Mouse (Mus musculus) midbrain, embryonic 11.5 days (tissue): Measurements from ENCODE around the gene Smpd3. TPM values are rescaled to one million over a fixed set of nuclear protein-coding genes. Genes with fewer than 3 reads are reported as not detected.
"Not testable (repeated sequence)": the region's sequence is repeated elsewhere in the genome, so short reads cannot be mapped to it uniquely, and the experiment has no call there.

Experiments used
- ATAC-seq: fragments of 200-750 bp; cut with Nextera tagmentation; 2 replicates; pipeline ENCODE4 v1.8.0; 2017; ENCODE audit warnings: moderate TSS enrichment, moderate library complexity; ENCODE audit not compliant: low FRiP score
- DNase-seq: peaks from one replicate; pipeline ENCODE4 v3.0.0; 2015; ENCODE audit warnings: low spot score; ENCODE audit errors: missing footprints
- H3K27ac ChIP-seq: fragments of 300-500 bp; sonication (generic); 2 replicates; pipeline ENCODE4 v1.5.1; 2014; ENCODE audit warnings: low read depth, low read length
- H3K27me3 ChIP-seq: fragments of 300-500 bp; sonication (generic); 2 replicates; pipeline ENCODE4 v1.6.1; 2014; ENCODE audit warnings: mild to moderate bottlenecking, low read length, moderate library complexity, mixed read lengths; ENCODE audit not compliant: control insufficient read depth, insufficient read depth
- H3K36me3 ChIP-seq: fragments of 300-500 bp; sonication (generic); 2 replicates; pipeline ENCODE4 v1.6.1; 2014; ENCODE audit warnings: mild to moderate bottlenecking, low read length, moderate library complexity, mixed read lengths; ENCODE audit not compliant: control insufficient read depth, insufficient read depth
- H3K4me1 ChIP-seq: fragments of 300-500 bp; sonication (generic); 2 replicates; pipeline ENCODE4 v1.6.1; 2014; ENCODE audit warnings: low read length; ENCODE audit not compliant: control insufficient read depth, insufficient read depth
- H3K4me2 ChIP-seq: fragments of 300-500 bp; sonication (generic); 2 replicates; pipeline ENCODE4 v1.6.1; 2014; ENCODE audit warnings: mild to moderate bottlenecking, moderate library complexity
- H3K4me3 ChIP-seq: fragments of 300-500 bp; sonication (generic); 2 replicates; pipeline ENCODE4 v1.5.1; 2014; ENCODE audit warnings: low read depth, low read length
- H3K9ac ChIP-seq: fragments of 300-500 bp; sonication (generic); 2 replicates; pipeline ENCODE4 v1.6.1; 2014; ENCODE audit warnings: low read length
- H3K9me3 ChIP-seq: fragments of 300-500 bp; sonication (generic); 2 replicates; pipeline ENCODE4 v1.6.1; 2016; ENCODE audit warnings: low read length; ENCODE audit not compliant: control insufficient read depth
- WGBS: fragments of 180-500 bp; shearing (Covaris S2); extraction: QIAGEN DNeasy Blood & Tissue Kit; methylation state at CpG from one replicate; pipeline ENCODE4 v1.1.7; 2014; 5-methylcytosine and 5-hydroxymethylcytosine counted together
- polyA plus RNA-seq: library from polyadenylated mRNA; unstranded; fragments of >200 nt; fragmentation: Nextera tagmentation; extraction: Ambion mirVana; gene quantifications from 2 replicates; pipeline ENCODE4 v1.2.1, GENCODE M21; 2014

Gene Smpd3
- polyA plus RNA-seq, 1 experiment from 2014 or later: 10.3 TPM

DNA sequence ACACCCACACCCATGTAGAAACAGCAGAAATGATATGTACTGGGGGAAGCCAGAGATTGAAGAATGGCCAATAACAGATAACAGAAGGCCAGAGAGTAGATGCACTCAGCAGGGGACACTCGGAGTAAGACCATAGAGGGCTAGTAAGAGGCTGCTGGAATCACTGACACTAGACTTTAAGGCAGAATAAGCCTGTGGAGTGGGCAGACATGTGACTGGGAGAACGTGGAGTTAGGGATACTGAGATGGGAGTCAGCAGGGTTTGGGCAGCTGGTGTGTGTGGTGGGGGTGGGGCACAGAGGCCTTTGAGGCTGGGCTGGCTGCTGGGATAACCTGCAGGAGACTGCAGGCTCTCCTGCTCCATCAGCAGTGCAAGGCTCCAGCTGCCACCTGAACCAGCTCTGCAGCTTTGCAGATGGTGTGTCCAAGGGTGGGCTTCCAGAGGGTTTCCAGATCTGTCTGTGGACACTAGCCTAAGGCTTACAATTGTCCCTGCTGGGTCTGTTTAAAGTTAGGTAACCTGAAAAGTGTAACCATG is 31.0 kb downstream of the Smpd3 start:
- not testable (repeated sequence) for H3K4me1 ChIP-seq, H3K9ac ChIP-seq, H3K4me2 ChIP-seq, H3K27me3 ChIP-seq, H3K9me3 ChIP-seq, H3K36me3 ChIP-seq, DNase-seq, H3K4me3 ChIP-seq, H3K27ac ChIP-seq, ATAC-seq
- 54% methylated on average over 2 of the region's 2 CpGs for WGBS

- H3K4me2 ChIP-seq: no peak overlapping the region
- no peak overlapping the region for H3K27ac ChIP-seq
- H3K36me3 ChIP-seq: no peaks in the 10 kb centered on the region
- no peaks in the 10 kb centered on the region for H3K4me1 ChIP-seq
- no peak for ATAC-seq
- H3K9ac ChIP-seq: no peak overlapping the region
- H3K4me3 ChIP-seq: no peak overlapping the region
- no peaks in the 10 kb centered on the region for H3K9me3 ChIP-seq
- 77% methylated on average over 1 of the region's 1 CpGs for WGBS
- H3K27me3 ChIP-seq: no peaks in the 10 kb centered on the region
- no peak for DNase-seq
These were observed 31.7 kb downstream of the Smpd3 start for GRCm38 (mm10) chr8:106306076-106306475.

DNA sequence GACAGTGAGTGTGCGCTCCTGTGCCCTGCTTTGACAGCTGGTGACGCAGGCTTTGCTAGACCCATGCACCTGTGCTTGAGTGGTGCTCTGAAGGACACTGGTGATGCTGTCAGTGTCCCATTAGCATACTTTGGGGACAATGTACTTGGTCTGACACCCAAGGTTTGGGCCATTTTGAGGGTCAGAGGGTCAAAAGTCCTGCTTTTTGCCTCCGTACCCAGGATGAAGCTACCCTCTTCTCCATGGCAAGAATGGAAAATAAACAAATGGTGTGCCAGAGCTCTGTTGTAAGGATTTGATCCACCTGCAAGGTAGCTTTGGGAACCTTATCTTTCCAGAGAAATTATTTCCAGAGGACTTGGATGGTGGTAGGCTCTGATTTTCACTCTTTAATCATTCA is 32.5 kb downstream of the Smpd3 start:
- H3K36me3 ChIP-seq: no peaks in the 10 kb centered on the region

GRCm38 (mm10) chr8:106304321-106304720 is 33.5 kb downstream of the Smpd3 start:
- Histone ChIP-seq H3K27ac (no peak overlapping the region), H3K9me3 (no peaks in the 10 kb centered on the region), H3K4me3 (no peak overlapping the region), H3K4me1 (peaks cover 2% of the 10 kb centered on the region; the same call in 1 of the 2 replicates), H3K9ac (no peak overlapping the region), H3K36me3 (no peaks in the 10 kb centered on the region), H3K27me3 (no peaks in the 10 kb centered on the region), H3K4me2 (no peak overlapping the region)
- 89% methylated on average over 6 of the region's 6 CpGs for WGBS
- DNase-seq: no peak
- ATAC-seq: no peak

More for the DNA sequence above, 32.5 kb downstream of the Smpd3 start:
- no peak overlapping the region for H3K4me2 ChIP-seq
- WGBS: 97% methylated on average over 3 of the region's 3 CpGs
- no peak for ATAC-seq
- no peak overlapping the region for H3K9ac ChIP-seq
- H3K4me1 ChIP-seq: peaks cover 2% of the 10 kb centered on the region; the same call in 1 of the 2 replicates
- no peak for DNase-seq
- H3K27me3 ChIP-seq: no peaks in the 10 kb centered on the region
- H3K9me3 ChIP-seq: no peaks in the 10 kb centered on the region
- H3K4me3 ChIP-seq: no peak overlapping the region
- H3K27ac ChIP-seq: no peak overlapping the region

GRCm38 (mm10) chr8:106300739-106301715 is 36.8 kb downstream of the Smpd3 start:
- no peaks in the 10 kb centered on the region for H3K9me3 ChIP-seq
- H3K4me1 ChIP-seq: peaks cover 2% of the 10 kb centered on the region; the same call in 1 of the 2 replicates
- no peak for ATAC-seq
- WGBS: 69% methylated on average over 9 of the region's 9 CpGs
- H3K36me3 ChIP-seq: no peaks in the 10 kb centered on the region
- no peak for DNase-seq
- no peak overlapping the region for H3K9ac ChIP-seq
- H3K4me2 ChIP-seq: no peak overlapping the region
- H3K27ac ChIP-seq: no peak overlapping the region
- H3K4me3 ChIP-seq: no peak overlapping the region
- no peaks in the 10 kb centered on the region for H3K27me3 ChIP-seq

DNA sequence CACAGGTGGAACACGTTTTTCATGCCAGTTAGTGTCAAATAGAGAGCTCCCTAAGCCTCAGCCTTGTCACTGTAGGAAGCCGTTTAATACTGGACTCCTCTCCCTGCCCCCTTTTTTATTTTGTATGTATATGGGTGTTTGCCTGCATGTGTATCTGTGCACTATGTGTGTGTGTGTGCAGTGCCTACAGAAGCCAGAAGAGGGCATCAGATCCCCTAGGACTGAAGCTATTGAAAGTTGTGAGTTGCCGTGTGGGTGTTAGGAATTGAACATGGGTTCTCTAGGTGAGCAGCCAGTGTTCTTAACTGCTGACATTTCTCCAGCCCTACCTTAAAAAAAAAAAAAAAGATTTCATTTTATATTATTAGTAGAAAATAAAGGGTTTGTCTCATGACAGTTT is 38.1 kb downstream of the Smpd3 start:
- no peak overlapping the region for H3K9ac ChIP-seq
- H3K27ac ChIP-seq: no peak overlapping the region
- ATAC-seq (no peak), DNase-seq (no peak)
- H3K9me3 ChIP-seq: no peaks in the 10 kb centered on the region
- H3K27me3 ChIP-seq: no peaks in the 10 kb centered on the region
- WGBS: 82% methylated on average over 3 of the region's 3 CpGs
- H3K4me1 ChIP-seq: peaks cover 2% of the 10 kb centered on the region; the same call in 1 of the 2 replicates
- no peak overlapping the region for H3K4me3 ChIP-seq
- H3K36me3 ChIP-seq: no peaks in the 10 kb centered on the region
- no peak overlapping the region for H3K4me2 ChIP-seq

DNA sequence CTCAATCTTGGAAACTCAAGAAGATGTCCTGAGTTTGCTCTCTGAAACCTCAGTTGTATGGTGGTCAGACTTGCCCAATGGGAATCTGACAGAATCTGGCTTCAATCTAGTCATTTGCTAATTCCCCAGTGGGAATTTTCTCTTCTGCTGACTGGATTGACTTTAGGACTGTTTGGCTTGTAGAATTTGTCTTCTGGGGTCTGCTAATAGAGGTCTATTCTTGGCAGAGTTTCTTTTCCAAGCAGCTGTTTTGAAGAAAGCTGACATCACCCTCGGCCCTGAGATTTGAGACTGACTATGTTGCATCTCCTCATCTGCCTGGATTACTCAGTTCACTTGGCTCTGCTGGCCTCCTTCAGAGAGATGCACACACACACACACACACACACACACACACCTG is 38.9 kb downstream of the Smpd3 start:
- Histone ChIP-seq H3K36me3 (no peaks in the 10 kb centered on the region), H3K4me3 (no peak overlapping the region), H3K9me3 (no peaks in the 10 kb centered on the region), H3K27ac (no peak overlapping the region), H3K4me2 (no peak overlapping the region), H3K9ac (no peak overlapping the region), H3K4me1 (peaks cover 2% of the 10 kb centered on the region; the same call in 1 of the 2 replicates), H3K27me3 (no peaks in the 10 kb centered on the region)
- 84% methylated on average over 1 of the region's 1 CpGs for WGBS
- no peak for DNase-seq
- ATAC-seq: no peak

- ATAC-seq (no peak), DNase-seq (no peak)
- 82% methylated on average over 5 of the region's 5 CpGs for WGBS
- H3K27me3 ChIP-seq: no peaks in the 10 kb centered on the region
- H3K36me3 ChIP-seq: no peaks in the 10 kb centered on the region
- no peak overlapping the region for H3K27ac ChIP-seq
- H3K4me3 ChIP-seq: no peak overlapping the region
- H3K9ac ChIP-seq: no peak overlapping the region
- peaks cover 2% of the 10 kb centered on the region; the same call in 1 of the 2 replicates for H3K4me1 ChIP-seq
- no peak overlapping the region for H3K4me2 ChIP-seq
- no peaks in the 10 kb centered on the region for H3K9me3 ChIP-seq
These were observed 39.5 kb downstream of the Smpd3 start for GRCm38 (mm10) chr8:106298261-106298660.
